Mouse (Mus musculus): ENCODE results near the gene L3hypdh. TPM values are rescaled to one million over a fixed set of nuclear protein-coding genes. Genes with fewer than 3 reads are reported as not detected.

The L3hypdh gene
- total and polyA plus RNA-seq, 3 experiments: 5.2 to 9.3 TPM; not detected in 1

GRCm38 (mm10) chr12:72078248-72078647 lies 7.0 kb downstream of the L3hypdh start:
- no peak overlapping the region for H3K27ac ChIP-seq (ENCODE audit: control insufficient read depth, low read depth, low read length)
- no peak for TF ChIP-seq RAD21 (IDR thresholded peaks at IDR 0.05; ENCODE audit: low read depth, low read length)
- no peak for TF ChIP-seq MXI1 (IDR thresholded peaks at IDR 0.05; ENCODE audit: low read depth, low read length)
- no peak for TF ChIP-seq UBTF (IDR thresholded peaks at IDR 0.05; ENCODE audit: borderline replicate concordance, insufficient read depth, low read depth, low read length)
- TF ChIP-seq MYB (IDR thresholded peaks at IDR 0.05; ENCODE audit: low read depth, low read length): no peak
- TF ChIP-seq NELFE (IDR thresholded peaks at IDR 0.05; ENCODE audit: low read depth, low read length): no peak
- H3K4me3 ChIP-seq (ENCODE audit: control insufficient read depth in 1 of 2, insufficient read depth in 1 of 2, low read depth in 2 of 2, low read length in 2 of 2): no peak overlapping the region
- no peaks in the 10 kb centered on the region for H3K27me3 ChIP-seq (ENCODE audit: control insufficient read depth in 1 of 2, insufficient read depth in 2 of 2, low read length in 2 of 2)
- DNase-seq (ENCODE audit: low read depth, low spot score): no peak
- no peaks in the 10 kb centered on the region for H3K4me1 ChIP-seq (ENCODE audit: control insufficient read depth in 1 of 2, insufficient read depth in 2 of 2, low read length in 2 of 2)
- H3K9me3 ChIP-seq (replicated peaks; ENCODE audit: insufficient read depth, low read length): no peaks in the 10 kb centered on the region
- no peaks in the 10 kb centered on the region for H3K79me2 ChIP-seq (ENCODE audit: control insufficient read depth, insufficient read depth, low read length, poor library complexity)
- H3K9ac ChIP-seq (ENCODE audit: control insufficient read depth, low read depth, low read length, poor library complexity, severe bottlenecking): no peak overlapping the region
- no peaks in the 10 kb centered on the region for H3K36me3 ChIP-seq (ENCODE audit: control insufficient read depth in 1 of 2, insufficient read depth in 2 of 2, low read length in 2 of 2)

- DNase-seq (ENCODE audit: low read depth, low spot score): no peak
- H3K4me3 ChIP-seq (ENCODE audit: control insufficient read depth in 1 of 2, insufficient read depth in 1 of 2, low read depth in 2 of 2, low read length in 2 of 2): no peak within 1 kb of the TSS
- H3K4me1 ChIP-seq (ENCODE audit: control insufficient read depth in 1 of 2, insufficient read depth in 2 of 2, low read length in 2 of 2): no peaks in the 10 kb centered on the region
- no peaks in the 10 kb centered on the region for H3K79me2 ChIP-seq (ENCODE audit: control insufficient read depth, insufficient read depth, low read length, poor library complexity)
- H3K9me3 ChIP-seq (replicated peaks; ENCODE audit: insufficient read depth, low read length): no peaks in the 10 kb centered on the region
- TF ChIP-seq KAT2A (conservative IDR thresholded peaks at IDR 0.05; ENCODE audit: low read depth, low read length): no peak
- H3K27ac ChIP-seq (ENCODE audit: control insufficient read depth, low read depth, low read length): no peak within 1 kb of the TSS
- H3K36me3 ChIP-seq (ENCODE audit: control insufficient read depth in 1 of 2, insufficient read depth in 2 of 2, low read length in 2 of 2): no peaks in the 10 kb centered on the region
- H3K27me3 ChIP-seq (ENCODE audit: control insufficient read depth in 1 of 2, insufficient read depth in 2 of 2, low read length in 2 of 2): no peaks in the 10 kb centered on the region
- H3K9ac ChIP-seq (ENCODE audit: control insufficient read depth, low read depth, low read length, poor library complexity, severe bottlenecking): no peak within 1 kb of the TSS
Measured at GRCm38 (mm10) chr12:72070327-72071269, 14.6 kb downstream of the L3hypdh start, which contains the start of gene Gpr135. TSS of gene Gpr135 (minus strand) at chr12:72071125.

DNA sequence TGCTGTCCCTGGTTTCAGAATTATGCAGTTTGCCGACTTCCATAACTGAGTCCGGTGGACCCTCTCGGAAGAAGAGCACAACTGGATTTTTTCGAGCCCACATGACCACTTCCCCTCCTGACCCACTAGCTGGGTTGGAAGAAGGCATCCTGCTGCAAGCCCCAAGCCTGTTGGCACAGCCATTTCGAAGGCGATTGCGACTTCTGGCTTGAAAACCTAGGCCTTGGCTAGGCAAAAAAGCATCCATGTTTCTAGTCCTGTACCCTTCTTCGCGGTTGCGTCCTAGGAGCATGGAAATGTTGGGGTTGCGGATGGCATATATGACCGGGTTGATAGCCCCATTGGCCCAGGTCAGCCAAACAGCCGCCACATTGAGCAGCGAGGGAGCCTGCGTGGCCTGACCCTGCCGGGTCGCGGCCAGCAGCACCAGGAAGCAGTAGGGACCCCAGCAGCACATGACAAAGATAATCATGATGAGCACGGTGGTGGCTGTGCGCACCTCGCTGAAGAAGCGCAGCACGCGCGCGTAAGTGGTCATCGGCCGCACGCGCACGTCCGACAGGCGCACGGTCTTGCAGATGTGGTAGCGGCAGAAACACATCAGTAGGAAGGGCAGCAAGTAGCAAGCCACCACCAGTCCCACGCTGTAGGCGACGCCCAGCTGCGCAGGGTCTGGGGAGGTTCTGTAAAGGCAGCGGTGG lies 15.5 kb downstream of the L3hypdh start:
- no peaks in the 10 kb centered on the region for H3K79me2 ChIP-seq (ENCODE audit: control insufficient read depth, insufficient read depth, low read length, poor library complexity)
- no peak for TF ChIP-seq JUND (IDR thresholded peaks at IDR 0.05; ENCODE audit: low read depth, low read length)
- 0 out of 4 replicates have a peak, but pooled peaks of 1 of the 2 experiments have one; percentile 27 for TF ChIP-seq POLR2A (IDR thresholded peaks at IDR 0.05; ENCODE audit: control insufficient read depth in 1 of 2, insufficient read depth in 1 of 2, low read depth in 1 of 2, low read length in 2 of 2, poor library complexity in 1 of 2)
- H3K9ac ChIP-seq (ENCODE audit: control insufficient read depth, low read depth, low read length, poor library complexity, severe bottlenecking): no peak overlapping the region
- no peaks in the 10 kb centered on the region for H3K36me3 ChIP-seq (ENCODE audit: control insufficient read depth in 1 of 2, insufficient read depth in 2 of 2, low read length in 2 of 2)
- DNase-seq (ENCODE audit: low read depth, low spot score): no peak
- H3K27ac ChIP-seq (ENCODE audit: control insufficient read depth, low read depth, low read length): no peak overlapping the region
- H3K4me3 ChIP-seq (ENCODE audit: control insufficient read depth in 1 of 2, insufficient read depth in 1 of 2, low read depth in 2 of 2, low read length in 2 of 2): no peak overlapping the region
- H3K4me1 ChIP-seq (ENCODE audit: control insufficient read depth in 1 of 2, insufficient read depth in 2 of 2, low read length in 2 of 2): no peaks in the 10 kb centered on the region
- H3K9me3 ChIP-seq (replicated peaks; ENCODE audit: insufficient read depth, low read length): no peaks in the 10 kb centered on the region
- H3K27me3 ChIP-seq (ENCODE audit: control insufficient read depth in 1 of 2, insufficient read depth in 2 of 2, low read length in 2 of 2): no peaks in the 10 kb centered on the region
